Mouse (Mus musculus): ENCODE measurements around the gene Il1b. TPM values are rescaled to one million over a fixed set of nuclear protein-coding genes. Genes with fewer than 3 reads are reported as not detected.

The Il1b gene
- not detected in 2 replicates for polyA plus RNA-seq (2015; fragmentation: Nextera tagmentation; extraction: Ambion mirVana)

- no peaks in the 10 kb centered on the region for H3K9me3 ChIP-seq (replicated peaks)
- H3K4me2 ChIP-seq = no peak within 1 kb of the TSS
- 78% methylated on average over 3 of the region's 3 CpGs for WGBS
- ATAC-seq (ENCODE audit: low FRiP score) = no peak
- H3K9ac ChIP-seq (replicated peaks) = no peak within 1 kb of the TSS
- no peaks in the 10 kb centered on the region for H3K4me1 ChIP-seq
- no peak within 1 kb of the TSS for H3K27ac ChIP-seq (replicated peaks)
- no peaks in the 10 kb centered on the region for H3K36me3 ChIP-seq
- H3K27me3 ChIP-seq (replicated peaks) = no peaks in the 10 kb centered on the region
- no peak within 1 kb of the TSS for H3K4me3 ChIP-seq (replicated peaks)
Observed at GRCm38 (mm10) chr2:129371039-129371438, at the start of gene Il1b. Gene Il1b, minus strand, starts transcription at chr2:129371139.

- Histone ChIP-seq H3K27ac (replicated peaks) (no peak overlapping the region), H3K36me3 (no peaks in the 10 kb centered on the region), H3K9ac (replicated peaks) (no peak overlapping the region), H3K4me3 (replicated peaks) (no peak overlapping the region), H3K27me3 (replicated peaks) (no peaks in the 10 kb centered on the region), H3K9me3 (replicated peaks) (no peaks in the 10 kb centered on the region), H3K4me2 (no peak overlapping the region), H3K4me1 (no peaks in the 10 kb centered on the region)
- 83% methylated on average over 3 of the region's 3 CpGs for WGBS
- no peak for ATAC-seq (ENCODE audit: low FRiP score)
Observed at GRCm38 (mm10) chr2:129419361-129419880, 48.5 kb upstream of the Il1b start.

GRCm38 (mm10) chr2:129414593-129414992, 43.7 kb upstream of the Il1b start:
- ATAC-seq (ENCODE audit: low FRiP score) = no peak

GRCm38 (mm10) chr2:129413488-129413887, 42.5 kb upstream of the Il1b start:
- WGBS = 71% methylated on average over 6 of the region's 6 CpGs

More at GRCm38 (mm10) chr2:129414593-129414992, 43.7 kb upstream of the Il1b start:
- Histone ChIP-seq H3K9me3 (replicated peaks) (no peaks in the 10 kb centered on the region), H3K4me1 (no peaks in the 10 kb centered on the region), H3K4me2 (no peak overlapping the region), H3K36me3 (no peaks in the 10 kb centered on the region), H3K27me3 (replicated peaks) (no peaks in the 10 kb centered on the region), H3K9ac (replicated peaks) (no peak overlapping the region), H3K4me3 (replicated peaks) (no peak overlapping the region), H3K27ac (replicated peaks) (no peak overlapping the region)
- WGBS = 77% methylated on average over 3 of the region's 3 CpGs

GRCm38 (mm10) chr2:129411651-129412050, 40.7 kb upstream of the Il1b start:
- no peak for ATAC-seq (ENCODE audit: low FRiP score)
- Histone ChIP-seq H3K9me3 (replicated peaks) (no peaks in the 10 kb centered on the region), H3K9ac (replicated peaks) (no peak overlapping the region), H3K27me3 (replicated peaks) (no peaks in the 10 kb centered on the region), H3K27ac (replicated peaks) (no peak overlapping the region), H3K4me1 (no peaks in the 10 kb centered on the region), H3K4me2 (no peak overlapping the region), H3K36me3 (no peaks in the 10 kb centered on the region), H3K4me3 (replicated peaks) (no peak overlapping the region)
- 88% methylated on average over 3 of the region's 3 CpGs for WGBS

More at GRCm38 (mm10) chr2:129413488-129413887, 42.5 kb upstream of the Il1b start:
- H3K36me3 ChIP-seq = no peaks in the 10 kb centered on the region
- no peak overlapping the region for H3K4me3 ChIP-seq (replicated peaks)
- H3K27ac ChIP-seq (replicated peaks) = no peak overlapping the region
- ATAC-seq (ENCODE audit: low FRiP score) = no peak
- no peaks in the 10 kb centered on the region for H3K27me3 ChIP-seq (replicated peaks)
- H3K4me2 ChIP-seq = no peak overlapping the region
- no peaks in the 10 kb centered on the region for H3K9me3 ChIP-seq (replicated peaks)
- no peak overlapping the region for H3K9ac ChIP-seq (replicated peaks)
- H3K4me1 ChIP-seq = no peaks in the 10 kb centered on the region

GRCm38 (mm10) chr2:129410344-129410743, 39.4 kb upstream of the Il1b start:
- no peak for ATAC-seq (ENCODE audit: low FRiP score)
- Histone ChIP-seq H3K9me3 (replicated peaks) (no peaks in the 10 kb centered on the region), H3K4me2 (no peak overlapping the region), H3K27ac (replicated peaks) (no peak overlapping the region), H3K9ac (replicated peaks) (no peak overlapping the region), H3K4me1 (no peaks in the 10 kb centered on the region), H3K27me3 (replicated peaks) (no peaks in the 10 kb centered on the region), H3K36me3 (no peaks in the 10 kb centered on the region), H3K4me3 (replicated peaks) (no peak overlapping the region)
- WGBS = 94% methylated on average over 7 of the region's 7 CpGs

GRCm38 (mm10) chr2:129408476-129408875, 37.5 kb upstream of the Il1b start:
- Histone ChIP-seq H3K36me3 (no peaks in the 10 kb centered on the region), H3K27ac (replicated peaks) (no peak overlapping the region), H3K4me1 (no peaks in the 10 kb centered on the region), H3K4me2 (no peak overlapping the region; the same call in 1 of the 2 replicates), H3K4me3 (replicated peaks) (no peak overlapping the region), H3K9me3 (replicated peaks) (no peaks in the 10 kb centered on the region), H3K9ac (replicated peaks) (no peak overlapping the region), H3K27me3 (replicated peaks) (no peaks in the 10 kb centered on the region)
- peak; percentile 90; the same call in 1 of the 2 replicates for ATAC-seq (ENCODE audit: low FRiP score)
- WGBS = 23% methylated on average over 18 of the region's 18 CpGs

- no peaks in the 10 kb centered on the region for H3K9me3 ChIP-seq (replicated peaks)
- H3K9ac ChIP-seq (replicated peaks) = no peak overlapping the region
- no peaks in the 10 kb centered on the region for H3K36me3 ChIP-seq
- H3K27ac ChIP-seq (replicated peaks) = no peak overlapping the region
- H3K4me3 ChIP-seq (replicated peaks) = no peak overlapping the region
- no peaks in the 10 kb centered on the region for H3K4me1 ChIP-seq
- 94% methylated on average over 13 of the region's 13 CpGs for WGBS
- ATAC-seq (ENCODE audit: low FRiP score) = no peak
- no peak overlapping the region for H3K4me2 ChIP-seq
- H3K27me3 ChIP-seq (replicated peaks) = no peaks in the 10 kb centered on the region
Observed at GRCm38 (mm10) chr2:129407596-129407995, 36.7 kb upstream of the Il1b start.

GRCm38 (mm10) chr2:129406508-129406907, 35.6 kb upstream of the Il1b start:
- Histone ChIP-seq H3K4me2 (no peak overlapping the region), H3K9me3 (replicated peaks) (no peaks in the 10 kb centered on the region), H3K36me3 (no peaks in the 10 kb centered on the region), H3K4me1 (no peaks in the 10 kb centered on the region), H3K9ac (replicated peaks) (no peak overlapping the region), H3K27me3 (replicated peaks) (no peaks in the 10 kb centered on the region), H3K27ac (replicated peaks) (no peak overlapping the region), H3K4me3 (replicated peaks) (no peak overlapping the region)
- WGBS = 87% methylated on average over 8 of the region's 8 CpGs
- no peak for ATAC-seq (ENCODE audit: low FRiP score)

- H3K27me3 ChIP-seq (replicated peaks) = no peaks in the 10 kb centered on the region
- 94% methylated on average over 2 of the region's 2 CpGs for WGBS
- no peak overlapping the region for H3K9ac ChIP-seq (replicated peaks)
- no peak overlapping the region for H3K4me2 ChIP-seq
- no peaks in the 10 kb centered on the region for H3K4me1 ChIP-seq
- no peak overlapping the region for H3K27ac ChIP-seq (replicated peaks)
- no peaks in the 10 kb centered on the region for H3K36me3 ChIP-seq
- ATAC-seq (ENCODE audit: low FRiP score) = no peak
- no peak overlapping the region for H3K4me3 ChIP-seq (replicated peaks)
- no peaks in the 10 kb centered on the region for H3K9me3 ChIP-seq (replicated peaks)
Observed at GRCm38 (mm10) chr2:129403786-129404185, 32.8 kb upstream of the Il1b start.

- 78% methylated on average over 3 of the region's 3 CpGs for WGBS
- H3K36me3 ChIP-seq = no peaks in the 10 kb centered on the region
- no peaks in the 10 kb centered on the region for H3K9me3 ChIP-seq (replicated peaks)
- H3K4me2 ChIP-seq = no peak overlapping the region
- no peaks in the 10 kb centered on the region for H3K27me3 ChIP-seq (replicated peaks)
- H3K4me3 ChIP-seq (replicated peaks) = no peak overlapping the region
- H3K27ac ChIP-seq (replicated peaks) = no peak overlapping the region
- H3K9ac ChIP-seq (replicated peaks) = no peak overlapping the region
- no peaks in the 10 kb centered on the region for H3K4me1 ChIP-seq
- no peak for ATAC-seq (ENCODE audit: low FRiP score)
Observed at GRCm38 (mm10) chr2:129402330-129402729, 31.4 kb upstream of the Il1b start.

- no peaks in the 10 kb centered on the region for H3K27me3 ChIP-seq (replicated peaks)
- H3K4me1 ChIP-seq = no peaks in the 10 kb centered on the region
- no peak for ATAC-seq (ENCODE audit: low FRiP score)
- no peak overlapping the region for H3K4me2 ChIP-seq
- no peak overlapping the region for H3K9ac ChIP-seq (replicated peaks)
- 89% methylated on average over 5 of the region's 5 CpGs for WGBS
- H3K27ac ChIP-seq (replicated peaks) = no peak overlapping the region
- H3K36me3 ChIP-seq = no peaks in the 10 kb centered on the region
- H3K9me3 ChIP-seq (replicated peaks) = no peaks in the 10 kb centered on the region
- H3K4me3 ChIP-seq (replicated peaks) = no peak overlapping the region
Observed at GRCm38 (mm10) chr2:129401803-129402202, 30.9 kb upstream of the Il1b start.

All from neural tube, embryonic 15.5 days (tissue).